Mouse (Mus musculus): ENCODE measurements around the gene F2r. TPM values are rescaled to one million over a fixed set of nuclear protein-coding genes. Genes with fewer than 3 reads are reported as not detected.

Gene F2r
- polyA plus RNA-seq, 1 experiment from 2014 or later, result 42.8 TPM

GRCm38 (mm10) chr13:95610786-95611562, 7.3 kb downstream of the F2r start:
- 0 out of 2 replicates have a peak overlapping the region, but pooled peaks have one; percentile 6 for H3K4me2 ChIP-seq

GRCm38 (mm10) chr13:95609088-95609420, 9.2 kb downstream of the F2r start:
- H3K27ac ChIP-seq, result no peak overlapping the region
- no peaks in the 10 kb centered on the region for H3K27me3 ChIP-seq
- ATAC-seq (ENCODE audit: low read depth) (no peak), DNase-seq (no peak)
- no peak overlapping the region for H3K9ac ChIP-seq
- H3K4me1 ChIP-seq (replicated peaks), result peaks cover 59% of the 10 kb centered on the region
- 75% methylated on average over 2 of the region's 2 CpGs for WGBS (ENCODE audit: insufficient replicate concordance)
- no peaks in the 10 kb centered on the region for H3K9me3 ChIP-seq (replicated peaks)
- H3K4me2 ChIP-seq, result no peak overlapping the region
- no peak overlapping the region for H3K4me3 ChIP-seq (replicated peaks)
- peaks cover 68% of the 10 kb centered on the region for H3K36me3 ChIP-seq

More at GRCm38 (mm10) chr13:95610786-95611562, 7.3 kb downstream of the F2r start:
- Histone ChIP-seq H3K9me3 (replicated peaks) (no peaks in the 10 kb centered on the region), H3K36me3 (peaks cover 55% of the 10 kb centered on the region), H3K9ac (0 out of 2 replicates have a peak overlapping the region, but pooled peaks have one; percentile 23), H3K4me1 (replicated peaks) (peaks cover 78% of the 10 kb centered on the region), H3K27me3 (no peaks in the 10 kb centered on the region), H3K27ac (peak overlapping the region; percentile 70), H3K4me3 (replicated peaks) (no peak overlapping the region)
- WGBS (ENCODE audit: insufficient replicate concordance), result 58% methylated on average over 16 of the region's 16 CpGs
- DNase-seq, result peak; percentile 40
- ATAC-seq (ENCODE audit: low read depth), result peak; percentile 86

- 69% methylated on average over 6 of the region's 6 CpGs for WGBS (ENCODE audit: insufficient replicate concordance)
- DNase-seq (no peak), ATAC-seq (ENCODE audit: low read depth) (no peak)
- Histone ChIP-seq H3K27me3 (no peaks in the 10 kb centered on the region), H3K36me3 (peaks cover 73% of the 10 kb centered on the region), H3K27ac (no peak overlapping the region; the same call in 1 of the 2 replicates), H3K9me3 (replicated peaks) (no peaks in the 10 kb centered on the region), H3K4me2 (no peak overlapping the region), H3K9ac (no peak overlapping the region), H3K4me3 (replicated peaks) (no peak overlapping the region), H3K4me1 (replicated peaks) (peaks cover 58% of the 10 kb centered on the region)
Measured at GRCm38 (mm10) chr13:95608416-95609087, 9.7 kb downstream of the F2r start.

GRCm38 (mm10) chr13:95607019-95607418, 11.3 kb downstream of the F2r start:
- peaks cover 74% of the 10 kb centered on the region for H3K36me3 ChIP-seq
- DNase-seq (no peak), ATAC-seq (ENCODE audit: low read depth) (no peak)
- H3K4me1 ChIP-seq (replicated peaks), result peaks cover 48% of the 10 kb centered on the region
- H3K9me3 ChIP-seq (replicated peaks), result no peaks in the 10 kb centered on the region
- H3K4me2 ChIP-seq, result no peak overlapping the region
- no peak overlapping the region for H3K9ac ChIP-seq
- no peak overlapping the region for H3K4me3 ChIP-seq (replicated peaks)
- H3K27me3 ChIP-seq, result no peaks in the 10 kb centered on the region
- 0 out of 2 replicates have a peak overlapping the region, but pooled peaks have one; percentile 5 for H3K27ac ChIP-seq
- WGBS (ENCODE audit: insufficient replicate concordance), result 85% methylated on average over 8 of the region's 8 CpGs

GRCm38 (mm10) chr13:95604288-95604687, 14.0 kb downstream of the F2r start:
- DNase-seq (no peak), ATAC-seq (ENCODE audit: low read depth) (no peak)
- 94% methylated on average over 25 of the region's 25 CpGs for WGBS (ENCODE audit: insufficient replicate concordance)
- no peak overlapping the region for H3K27ac ChIP-seq
- H3K4me2 ChIP-seq, result no peak overlapping the region
- peaks cover 70% of the 10 kb centered on the region for H3K36me3 ChIP-seq
- peaks cover 21% of the 10 kb centered on the region for H3K4me1 ChIP-seq (replicated peaks)
- no peaks in the 10 kb centered on the region for H3K27me3 ChIP-seq
- no peak overlapping the region for H3K9ac ChIP-seq
- H3K9me3 ChIP-seq (replicated peaks), result no peaks in the 10 kb centered on the region
- no peak overlapping the region for H3K4me3 ChIP-seq (replicated peaks)

- Histone ChIP-seq H3K4me1 (replicated peaks) (0 out of 2 replicates have a peak, but pooled peaks cover 7% of the 10 kb centered on the region), H3K4me3 (replicated peaks) (no peak overlapping the region), H3K27me3 (no peaks in the 10 kb centered on the region), H3K36me3 (peaks cover 37% of the 10 kb centered on the region), H3K27ac (no peak overlapping the region), H3K9me3 (replicated peaks) (no peaks in the 10 kb centered on the region), H3K4me2 (no peak overlapping the region), H3K9ac (no peak overlapping the region)
- ATAC-seq (ENCODE audit: low read depth) (no peak), DNase-seq (no peak)
- 45% methylated on average over 3 of the region's 3 CpGs for WGBS (ENCODE audit: insufficient replicate concordance)
Measured at GRCm38 (mm10) chr13:95599833-95600359, 18.4 kb downstream of the F2r start.

GRCm38 (mm10) chr13:95598232-95598920, 19.9 kb downstream of the F2r start:
- H3K4me3 ChIP-seq (replicated peaks), result no peak overlapping the region
- H3K27ac ChIP-seq, result no peak overlapping the region
- no peaks in the 10 kb centered on the region for H3K9me3 ChIP-seq (replicated peaks)
- H3K4me1 ChIP-seq (replicated peaks), result 0 out of 2 replicates have a peak, but pooled peaks cover 7% of the 10 kb centered on the region
- WGBS (ENCODE audit: insufficient replicate concordance), result 77% methylated on average over 18 of the region's 18 CpGs
- peaks cover 3% of the 10 kb centered on the region; the same call in 1 of the 2 replicates for H3K27me3 ChIP-seq
- no peak overlapping the region for H3K4me2 ChIP-seq
- no peak overlapping the region for H3K9ac ChIP-seq
- peaks cover 21% of the 10 kb centered on the region for H3K36me3 ChIP-seq
- DNase-seq, result no peak
- ATAC-seq (ENCODE audit: low read depth), result 0 out of 2 replicates have a peak, but pooled peaks have one; percentile 25

- WGBS (ENCODE audit: insufficient replicate concordance), result 82% methylated on average over 10 of the region's 10 CpGs
- H3K27me3 ChIP-seq, result peaks cover 6% of the 10 kb centered on the region
Measured at GRCm38 (mm10) chr13:95597578-95597977, 20.7 kb downstream of the F2r start.

GRCm38 (mm10) chr13:95596689-95597088, 21.6 kb downstream of the F2r start:
- no peak for DNase-seq
- Histone ChIP-seq H3K36me3 (peaks cover 10% of the 10 kb centered on the region), H3K27me3 (peaks cover 11% of the 10 kb centered on the region), H3K4me1 (replicated peaks) (0 out of 2 replicates have a peak, but pooled peaks cover 7% of the 10 kb centered on the region), H3K27ac (no peak overlapping the region), H3K9ac (no peak overlapping the region), H3K4me3 (replicated peaks) (no peak overlapping the region), H3K4me2 (no peak overlapping the region), H3K9me3 (replicated peaks) (no peaks in the 10 kb centered on the region)
- WGBS (ENCODE audit: insufficient replicate concordance), result 81% methylated on average over 7 of the region's 7 CpGs
- no peak for ATAC-seq (ENCODE audit: low read depth)

More at GRCm38 (mm10) chr13:95597578-95597977, 20.7 kb downstream of the F2r start:
- ATAC-seq (ENCODE audit: low read depth), result no peak
- no peak for DNase-seq
- Histone ChIP-seq H3K27ac (no peak overlapping the region), H3K9me3 (replicated peaks) (no peaks in the 10 kb centered on the region), H3K4me2 (no peak overlapping the region), H3K36me3 (peaks cover 13% of the 10 kb centered on the region), H3K4me3 (replicated peaks) (no peak overlapping the region), H3K4me1 (replicated peaks) (0 out of 2 replicates have a peak, but pooled peaks cover 9% of the 10 kb centered on the region), H3K9ac (no peak overlapping the region)

- 43% methylated on average over 5 of the region's 5 CpGs for WGBS (ENCODE audit: insufficient replicate concordance)
- no peak overlapping the region for H3K4me2 ChIP-seq
- H3K4me1 ChIP-seq (replicated peaks), result 0 out of 2 replicates have a peak, but pooled peaks cover 7% of the 10 kb centered on the region
- ATAC-seq (ENCODE audit: low read depth) (no peak), DNase-seq (no peak)
- H3K27me3 ChIP-seq, result peaks cover 16% of the 10 kb centered on the region
- no peaks in the 10 kb centered on the region for H3K9me3 ChIP-seq (replicated peaks)
- H3K27ac ChIP-seq, result no peak overlapping the region
- H3K4me3 ChIP-seq (replicated peaks), result no peak overlapping the region
- peaks cover 2% of the 10 kb centered on the region; the same call in 1 of the 2 replicates for H3K36me3 ChIP-seq
- no peak overlapping the region for H3K9ac ChIP-seq
Measured at GRCm38 (mm10) chr13:95595921-95596320, 22.4 kb downstream of the F2r start.

GRCm38 (mm10) chr13:95595411-95595810, 22.9 kb downstream of the F2r start:
- Histone ChIP-seq H3K4me3 (replicated peaks) (no peak overlapping the region), H3K4me2 (no peak overlapping the region), H3K36me3 (no peaks in the 10 kb centered on the region), H3K27me3 (peaks cover 20% of the 10 kb centered on the region), H3K4me1 (replicated peaks) (0 out of 2 replicates have a peak, but pooled peaks cover 7% of the 10 kb centered on the region), H3K27ac (no peak overlapping the region), H3K9me3 (replicated peaks) (no peaks in the 10 kb centered on the region), H3K9ac (no peak overlapping the region)
- no peak for ATAC-seq (ENCODE audit: low read depth)
- no peak for DNase-seq
- WGBS (ENCODE audit: insufficient replicate concordance), result 61% methylated on average over 7 of the region's 7 CpGs
